Mouse (Mus musculus): ENCODE measurements around the gene Gm21994. TPM values are rescaled to one million over a fixed set of nuclear protein-coding genes. Genes with fewer than 3 reads are reported as not detected.
"Not testable (repeated sequence)": the region's sequence is repeated elsewhere in the genome, so short reads cannot be mapped to it uniquely, and the experiment has no call there.

The Gm21994 gene
- polyA plus RNA-seq, 1 experiment, result 0.77 TPM

- not testable (repeated sequence) for H3K27me3 ChIP-seq (ENCODE audit: control insufficient read depth, insufficient read depth, insufficient read length); H3K79me2 ChIP-seq (ENCODE audit: control insufficient read depth, insufficient read depth); H3ac ChIP-seq (ENCODE audit: control insufficient read depth, insufficient read length); H3K36me3 ChIP-seq (ENCODE audit: control insufficient read depth, insufficient read depth)
- peak within 1 kb of the TSS; percentile 80 for H3K4me2 ChIP-seq (ENCODE audit: low read depth)
- peak within 1 kb of the TSS; percentile 27 for H3K4me3 ChIP-seq
Measured at GRCm38 (mm10) chr2:150217600-150218362, 37.6 kb downstream of the Gm21994 start, which contains the start of gene Zfp937. Zfp937 (plus strand) TSS chr2:150218073.

Other genes with a start within 250 kb of the Gm21994 start
- gene Zfp120, start 118.9 kb downstream of the Gm21994 start, polyA plus RNA-seq (2012; fragmentation: generic; extraction: Trizol), result 2.3 TPM
- gene Gm10770, start 75.9 kb downstream of the Gm21994 start, polyA plus RNA-seq (2012; fragmentation: generic; extraction: Trizol), result not detected
- 0.90 TPM for gene Gm14139, start 73.8 kb downstream of the Gm21994 start, polyA plus RNA-seq (2012; fragmentation: generic; extraction: Trizol)
- gene Zfp937, start 37.5 kb downstream of the Gm21994 start, polyA plus RNA-seq (2012; fragmentation: generic; extraction: Trizol), result 0.46 TPM
- 0.02 TPM for gene Gm14124, start 1.9 kb upstream of the Gm21994 start, polyA plus RNA-seq (2012; fragmentation: generic; extraction: Trizol)
- gene Gm10130, start 68.1 kb upstream of the Gm21994 start, polyA plus RNA-seq (2012; fragmentation: generic; extraction: Trizol), result not detected
- 1.1 TPM for gene 3300002I08Rik, start 107.2 kb upstream of the Gm21994 start, polyA plus RNA-seq (2012; fragmentation: generic; extraction: Trizol)
- 0.35 TPM for gene Zfp442, start 195.9 kb upstream of the Gm21994 start, polyA plus RNA-seq (2012; fragmentation: generic; extraction: Trizol)
- gene Zfp345, start 229.5 kb upstream of the Gm21994 start, polyA plus RNA-seq (2012; fragmentation: generic; extraction: Trizol), result 0.25 TPM